Mouse (Mus musculus): ENCODE measurements at regions not wholly inside any gene's neighbourhood (a gene's known extent, or its start where the extent isn't known, plus 50 kb on each side); places are given as distances from the start of the nearest gene placed in this dataset.
A peak's percentile ranks its signal among the peaks of the same experiment; 100 is the strongest.

DNA sequence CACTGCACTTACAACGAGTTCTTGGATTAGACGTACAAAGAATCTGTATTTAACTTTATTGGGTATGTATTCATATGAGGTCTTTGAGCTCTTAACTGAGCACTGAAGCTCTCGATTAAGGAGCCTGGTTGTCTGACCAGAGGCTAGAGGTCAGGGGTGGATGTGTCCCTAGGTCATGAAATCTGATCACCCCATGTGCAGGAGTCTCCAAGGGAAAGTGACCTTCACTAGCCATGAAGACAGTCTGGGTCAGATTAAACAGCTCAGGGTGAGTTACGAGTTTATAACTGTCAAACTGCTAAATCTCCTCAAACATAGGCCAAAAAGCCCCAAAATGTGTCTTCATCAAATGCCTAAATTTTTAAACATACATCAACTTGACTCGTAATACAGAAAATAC is 216.8 kb downstream of the Rchy1 start:
- no peak for DNase-seq

- DNase-seq: no peak
These were observed 218.5 kb downstream of the Rchy1 start for GRCm38 (mm10) chr5:91744389-91744788.

GRCm38 (mm10) chr5:91740159-91740537 is 222.7 kb downstream of the Rchy1 start:
- DNase-seq: no peak

- peak; percentile 38 to 62 for DNase-seq
These were observed 222.2 kb downstream of the Parm1 start for GRCm38 (mm10) chr5:91739433-91740158.

GRCm38 (mm10) chr5:91732002-91732401 is 214.6 kb downstream of the Parm1 start:
- no peak for DNase-seq

DNA sequence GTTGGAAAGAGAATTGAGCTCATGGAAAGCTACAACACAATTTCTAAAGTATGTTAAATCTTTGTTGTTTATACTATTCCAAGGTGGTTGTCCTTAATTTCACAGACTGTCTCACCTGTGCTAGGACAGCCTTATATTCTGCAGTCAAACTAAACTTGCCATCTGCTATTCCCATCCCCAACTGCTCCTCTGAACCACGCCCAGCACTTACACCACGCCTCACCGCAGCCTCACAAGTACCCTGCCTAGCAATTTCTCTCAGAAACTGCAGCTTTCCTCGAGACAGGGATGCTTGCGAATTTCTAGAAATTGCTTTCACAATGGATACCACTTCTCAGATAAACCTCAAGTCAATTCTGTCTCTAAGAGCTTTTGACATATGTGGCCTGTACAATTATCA is 213.7 kb downstream of the Parm1 start:
- no peak for DNase-seq

DNA sequence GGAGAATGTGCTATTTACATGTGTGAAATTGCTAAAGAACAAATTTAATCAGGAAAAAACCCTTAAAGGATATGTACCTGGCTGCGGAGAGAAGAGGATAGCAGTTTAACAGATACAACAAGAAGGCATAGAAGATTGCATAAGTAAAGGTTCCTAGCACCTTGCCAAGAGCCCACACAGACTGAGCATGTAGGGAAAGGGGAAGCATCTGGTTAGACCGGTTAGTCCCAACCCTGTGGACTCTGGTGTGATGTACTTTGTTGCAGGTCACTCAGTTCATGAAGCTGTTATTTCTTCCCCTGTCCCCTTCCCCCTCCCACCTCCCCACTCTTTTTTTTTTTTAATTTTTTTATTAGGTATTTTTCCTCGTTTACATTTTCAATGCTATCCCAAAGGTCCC is 212.5 kb downstream of the Parm1 start:
- no peak for DNase-seq

- DNase-seq: no peak
These were observed 212.0 kb downstream of the Parm1 start for GRCm38 (mm10) chr5:91729415-91729814.

DNA sequence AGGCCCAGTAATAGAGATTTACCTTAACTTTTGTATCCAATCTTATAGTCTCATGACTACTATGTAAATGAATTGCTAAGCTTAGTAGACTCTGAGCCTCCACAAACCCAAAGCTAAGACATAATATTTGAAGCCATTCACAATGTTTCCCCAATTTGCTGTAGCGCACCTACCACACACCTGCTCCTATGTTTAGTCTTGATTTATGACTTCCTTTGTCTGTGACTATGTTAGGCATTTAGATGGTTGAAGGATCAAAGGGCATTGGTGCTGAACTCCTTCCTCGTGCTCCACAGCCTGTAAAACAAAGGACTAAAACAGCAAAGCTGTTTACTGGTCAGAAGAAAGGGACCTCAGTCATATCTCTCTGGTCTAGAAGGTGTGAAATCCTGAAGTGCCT is 210.0 kb downstream of the Parm1 start:
- no peak for DNase-seq

- DNase-seq: no peak
These were observed 208.7 kb downstream of the Parm1 start for GRCm38 (mm10) chr5:91726118-91726500.

DNA sequence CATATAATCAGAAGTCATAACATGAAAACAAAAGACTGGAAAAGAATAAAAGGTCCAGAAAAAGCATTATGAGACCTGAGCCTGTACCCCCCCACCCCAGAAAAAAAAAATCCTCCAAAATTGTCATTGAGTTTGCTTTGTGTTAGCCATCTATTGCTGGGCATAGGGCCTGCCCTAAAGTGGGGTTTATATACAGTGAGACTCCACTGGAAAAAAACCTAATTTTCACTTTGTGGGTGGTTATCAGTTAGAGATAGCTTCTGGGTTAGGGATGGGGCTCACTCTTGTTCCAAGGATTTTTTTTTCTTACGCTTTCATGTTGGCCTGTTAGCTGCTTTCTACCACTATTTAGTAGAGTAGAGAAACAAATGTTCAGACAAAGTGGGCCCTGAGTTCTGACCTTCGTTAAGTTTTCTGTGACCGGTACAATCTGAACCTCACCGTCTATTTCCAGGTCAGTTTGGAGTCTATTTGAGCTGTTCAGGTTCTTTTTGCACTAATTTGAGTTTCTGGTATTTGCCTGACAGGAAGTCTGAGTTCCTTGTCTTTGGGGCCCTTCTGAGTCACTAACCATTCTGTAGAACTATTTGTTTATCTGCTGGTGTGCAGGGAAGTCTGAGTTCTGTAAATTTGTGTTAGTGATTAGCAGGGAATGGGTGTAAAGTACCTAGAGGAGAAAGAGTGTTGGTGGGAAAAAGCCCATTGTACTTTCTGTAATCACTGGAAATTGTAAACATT is 208.1 kb downstream of the Parm1 start:
- DNase-seq: no peak

DNA sequence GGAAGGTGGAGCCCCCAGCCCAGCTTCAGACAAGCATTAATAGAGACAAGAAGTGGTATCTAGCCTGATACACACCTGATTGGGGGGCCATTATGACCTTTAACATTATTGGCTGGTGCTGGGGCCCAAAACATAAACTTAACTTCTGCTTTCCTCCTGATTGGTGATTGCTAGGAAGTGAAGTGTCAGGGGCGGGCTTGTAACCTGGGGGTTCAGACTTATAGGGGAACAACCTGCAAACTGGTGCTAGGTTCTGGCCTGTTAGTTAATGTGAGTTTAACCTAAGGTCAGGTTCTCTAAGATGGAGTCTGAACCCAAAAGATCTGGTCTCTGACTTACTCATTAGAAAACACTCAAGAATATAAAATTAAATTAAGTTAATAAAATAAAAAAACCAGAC is 207.5 kb downstream of the Parm1 start:
- no peak for DNase-seq

GRCm38 (mm10) chr5:91723416-91723815 is 206.0 kb downstream of the Parm1 start:
- no peak for DNase-seq

DNA sequence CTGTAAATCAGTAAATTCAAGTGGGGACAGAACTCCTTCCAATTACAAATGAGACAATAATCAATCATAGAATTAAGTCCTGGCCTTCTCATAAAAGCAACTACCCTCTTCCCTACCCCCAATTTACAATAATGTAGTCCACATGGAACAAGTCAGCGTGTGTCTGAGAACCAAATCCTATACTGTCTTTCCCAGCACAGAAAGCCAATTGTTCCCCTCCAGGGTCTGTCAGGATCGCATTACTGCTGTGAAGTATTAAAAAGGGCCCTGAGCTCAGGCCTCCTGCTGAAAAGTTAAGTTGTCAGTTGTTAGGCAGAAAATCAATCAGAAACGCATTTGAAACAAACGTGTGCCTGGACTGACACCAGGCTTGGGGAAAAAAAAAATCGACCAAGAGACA is 205.6 kb downstream of the Parm1 start:
- DNase-seq: no peak

DNA sequence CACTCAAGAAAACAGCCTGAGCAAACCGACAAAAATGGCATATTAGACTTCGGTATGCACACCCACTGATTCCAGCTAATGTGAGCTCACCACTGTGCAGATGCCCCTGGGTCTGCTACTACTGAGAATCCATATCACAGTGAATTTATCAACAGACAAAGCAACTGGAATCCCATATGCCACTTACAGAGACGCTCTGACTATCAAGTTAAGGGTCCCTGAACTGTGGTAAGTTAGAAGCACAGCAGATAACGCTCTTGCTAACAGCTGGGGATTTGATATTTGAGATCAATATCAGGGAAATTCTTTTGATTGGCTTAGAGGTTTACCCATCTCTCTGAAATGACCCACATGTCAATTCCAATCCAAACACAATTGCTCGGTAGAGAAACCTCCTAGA is 205.0 kb downstream of the Parm1 start:
- DNase-seq: no peak

GRCm38 (mm10) chr5:91721231-91722096 is 204.0 kb downstream of the Parm1 start:
- no peak for DNase-seq

DNA sequence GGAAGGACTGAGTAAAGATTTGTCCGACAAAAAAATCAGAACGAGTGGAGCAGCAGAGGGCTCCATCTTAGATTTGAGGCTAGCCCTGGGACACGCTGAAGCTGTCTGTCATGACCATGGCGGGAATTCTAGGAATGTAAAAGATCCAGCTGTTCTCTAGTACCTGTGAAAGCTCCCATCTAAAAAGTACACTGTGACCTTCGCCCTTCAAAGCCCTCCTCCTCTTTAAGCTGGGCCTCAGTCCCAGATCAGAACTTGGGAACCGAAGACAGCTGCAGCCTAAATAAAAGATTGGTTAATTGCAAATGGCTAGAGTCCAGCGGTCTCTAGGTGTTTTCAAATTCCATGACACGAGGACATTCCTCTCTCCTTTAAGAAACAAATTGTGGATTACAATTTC is 195.6 kb downstream of the Parm1 start:
- DNase-seq: no peak

DNA sequence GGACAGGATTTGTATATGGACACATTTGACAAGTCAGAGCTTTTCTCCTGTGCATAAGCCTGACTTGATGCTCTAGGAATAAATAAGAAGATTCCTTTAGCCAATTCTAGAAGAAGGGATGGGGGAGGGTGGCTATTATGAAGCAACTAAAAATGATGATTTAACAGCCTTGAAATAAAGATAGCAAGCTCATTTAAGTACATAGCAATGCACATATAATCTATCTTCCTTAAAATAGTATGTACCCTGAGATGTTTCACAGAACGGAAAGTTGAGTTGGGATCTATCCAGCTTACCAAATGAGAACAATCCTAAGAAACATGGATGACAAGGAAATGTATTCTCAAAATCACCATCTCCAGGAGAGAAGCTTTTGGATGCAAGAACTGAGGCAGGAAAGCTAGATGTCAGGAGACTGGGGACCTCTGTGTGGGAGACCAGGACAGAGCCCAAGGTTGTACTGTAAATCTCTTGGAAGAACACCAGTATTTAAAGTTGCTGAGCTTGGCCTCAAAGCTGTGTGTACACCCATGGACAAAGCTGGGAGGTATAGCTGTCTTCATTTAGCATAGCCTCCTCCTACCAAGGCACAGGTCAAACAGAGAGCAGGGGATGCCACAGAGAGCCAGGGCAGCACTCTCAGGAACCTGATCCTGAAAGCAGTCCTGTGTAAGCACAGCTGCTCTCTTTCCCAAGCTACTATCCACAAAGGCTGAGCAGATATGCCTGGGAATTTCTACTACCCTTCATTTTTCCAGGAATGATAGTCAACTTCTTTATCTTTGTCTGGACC is 192.3 kb downstream of the Parm1 start:
- no peak for DNase-seq

- DNase-seq: no peak
These were observed 190.7 kb downstream of the Parm1 start for GRCm38 (mm10) chr5:91708149-91708548.

DNA sequence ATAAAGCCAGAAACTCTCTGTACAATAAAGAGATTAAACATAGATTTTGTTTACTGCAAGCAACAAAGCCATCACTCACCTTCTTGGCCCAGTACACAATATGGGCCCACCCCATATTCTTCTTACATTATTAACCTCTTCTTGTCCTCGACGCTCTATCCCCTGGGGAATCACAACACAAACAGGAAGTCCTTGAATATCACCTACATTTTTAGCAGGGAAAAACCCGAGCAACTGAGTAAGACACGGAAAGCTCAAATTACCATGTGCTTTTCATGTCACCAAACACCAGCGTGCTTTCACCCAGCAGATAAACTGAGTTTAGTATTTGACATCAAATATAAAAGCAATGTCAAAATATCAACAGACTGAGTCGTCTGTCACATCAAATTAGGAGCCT is 179.7 kb downstream of the Parm1 start:
- no peak for DNase-seq

DNA sequence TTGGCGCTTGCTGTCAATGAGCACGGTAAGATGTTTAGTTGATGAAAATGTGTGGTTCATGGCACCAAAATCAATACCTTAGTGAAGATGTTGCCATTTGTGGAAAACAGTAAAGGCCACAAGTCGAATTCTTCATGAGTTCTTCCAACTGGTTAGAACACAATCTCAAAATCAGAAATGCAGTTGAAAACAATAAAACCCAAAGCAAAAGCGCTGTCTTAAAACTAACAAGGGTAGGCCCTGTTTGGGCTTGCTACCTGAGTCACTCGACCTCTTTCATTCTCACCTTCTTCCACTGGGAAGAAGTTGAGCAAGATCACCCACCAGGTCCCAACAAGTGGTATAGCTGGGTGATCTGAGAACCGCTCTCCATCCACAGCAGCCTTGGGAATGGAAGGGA is 179.1 kb downstream of the Parm1 start:
- no peak for DNase-seq

- no peak for DNase-seq
These were observed 178.2 kb downstream of the Parm1 start for GRCm38 (mm10) chr5:91695632-91696031.

DNA sequence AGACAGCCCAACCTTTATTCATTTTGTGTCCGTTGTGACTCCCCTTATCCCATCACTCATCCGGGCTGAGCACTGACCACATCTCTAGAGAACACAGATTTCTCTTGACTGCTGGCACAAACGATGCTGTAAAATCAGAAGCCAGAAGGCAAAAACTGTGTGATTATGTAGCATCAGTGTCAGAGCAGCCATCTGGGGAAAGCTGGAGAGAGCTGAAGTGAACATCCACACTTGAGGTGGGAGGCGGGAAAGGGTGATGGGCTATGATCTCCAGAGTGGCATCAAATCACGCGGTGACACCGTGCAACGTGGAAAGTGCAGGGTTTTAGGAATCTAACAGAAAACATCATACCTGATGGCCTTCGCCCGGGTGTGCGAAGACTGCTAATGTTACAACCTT is 175.9 kb downstream of the Parm1 start:
- DNase-seq: no peak

Data from kidney, postnatal 25 days (tissue).